25 mouse cellular contexts compared by ENCODE assay signal in the genomic region with DNA sequence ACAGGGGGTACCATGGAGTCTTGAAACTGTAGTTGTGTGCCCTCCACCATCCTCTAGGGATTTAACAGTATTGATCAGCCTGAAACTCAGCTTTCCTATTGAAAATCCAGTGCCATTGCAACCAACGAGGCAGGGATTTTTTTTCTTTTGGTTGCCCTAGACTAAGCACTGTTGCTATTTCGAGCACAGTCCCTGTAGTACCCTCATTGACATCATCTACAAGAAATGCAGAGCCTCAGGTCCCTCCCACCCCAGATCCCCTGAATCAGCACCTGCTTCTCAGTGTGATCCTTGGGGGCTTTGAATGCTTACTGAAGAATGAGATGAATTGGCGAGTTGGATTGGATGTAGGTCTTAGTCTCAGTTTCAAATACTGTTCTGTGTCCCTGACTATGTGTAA.
DNase-seq lines count a peak whose midpoint lies in the region; ATAC-seq lines count a peak whose summit lies in the region.
"Had no signal": no experiment of that assay in that cellular context is flagged by ENCODE, and none has a peak within 500 bp of the region (broad histone marks: within the 10 kb centered on the region; RNA-seq: fewer than 3 reads in every experiment).

No protein-coding gene starts in this region.

- 40% methylated on average over 3 of the region's 3 CpGs for WGBS in forebrain, embryonic 16.5 days
- 50% methylated on average over 3 of the region's 3 CpGs for WGBS in forebrain, embryonic 13.5 days
- WGBS in heart, embryonic 13.5 days = 52% methylated on average over 3 of the region's 3 CpGs
- 41% methylated on average over 3 of the region's 3 CpGs for WGBS in heart, embryonic 16.5 days

- DNase-seq in heart, adult 9 months (ENCODE audit: low spot score in 2 of 2) = no peak
- DNase-seq in heart, adult 8-10 months (ENCODE audit: low spot score) = no peak
- DNase-seq: adrenal gland, adult 2 months; adrenal gland, postnatal 14 days; cerebellum, adult 11 months; cerebellum, adult 2 months; cerebellum, adult 9-11 months; cerebellum, postnatal 25 days; gastrocnemius, adult 2 months; gastrocnemius, postnatal 14 days; heart, postnatal 14 days; kidney, adult 18-20 months; kidney, adult 9 months had no signal

- H3K36me3 ChIP-seq in forebrain, embryonic 16.5 days (ENCODE audit: control insufficient read depth, insufficient read depth) = peaks cover 5% of the 10 kb centered on the region; the same call in 1 of the 2 replicates
- H3K36me3 ChIP-seq in forebrain, embryonic 13.5 days (ENCODE audit: poor library complexity, severe bottlenecking) = peaks cover 68% of the 10 kb centered on the region
- H3K36me3 ChIP-seq in heart, embryonic 13.5 days = no peaks in the 10 kb centered on the region
- no peaks in the 10 kb centered on the region for H3K36me3 ChIP-seq in heart, embryonic 16.5 days (ENCODE audit: control insufficient read depth, insufficient read depth)
- H3K36me3 ChIP-seq: embryonic facial prominence, embryonic 13.5 days; forebrain, embryonic 10.5 days had no signal

- no peak overlapping the region for H3K4me2 ChIP-seq in forebrain, embryonic 16.5 days (ENCODE audit: low read length)
- H3K4me2 ChIP-seq in forebrain, embryonic 13.5 days = no peak overlapping the region
- H3K4me2 ChIP-seq in heart, embryonic 13.5 days = peak overlapping the region; percentile 24; the same call in 1 of the 2 replicates
- H3K4me2 ChIP-seq in heart, embryonic 16.5 days (ENCODE audit: low read depth, low read length) = no peak overlapping the region
- H3K4me2 ChIP-seq: embryonic facial prominence, embryonic 13.5 days; forebrain, embryonic 15.5 days; hindbrain, embryonic 13.5 days had no signal

- no peaks in the 10 kb centered on the region for H3K27me3 ChIP-seq in forebrain, embryonic 16.5 days (replicated peaks; ENCODE audit: control insufficient read depth, insufficient read depth, low read length)
- no peaks in the 10 kb centered on the region for H3K27me3 ChIP-seq in forebrain, embryonic 13.5 days
- H3K27me3 ChIP-seq in heart, embryonic 13.5 days (replicated peaks) = no peaks in the 10 kb centered on the region
- no peaks in the 10 kb centered on the region for H3K27me3 ChIP-seq in heart, embryonic 16.5 days (ENCODE audit: control insufficient read depth, insufficient read depth, low read length)
- H3K27me3 ChIP-seq: embryonic facial prominence, embryonic 13.5 days; forebrain, embryonic 15.5 days; hindbrain, embryonic 13.5 days had no signal

- no peaks in the 10 kb centered on the region for H3K4me1 ChIP-seq in forebrain, embryonic 16.5 days (replicated peaks; ENCODE audit: control insufficient read depth, insufficient read depth, low read length)
- 0 out of 2 replicates have a peak, but pooled peaks cover 3% of the 10 kb centered on the region for H3K4me1 ChIP-seq in forebrain, embryonic 13.5 days
- peaks cover 27% of the 10 kb centered on the region for H3K4me1 ChIP-seq in heart, embryonic 13.5 days
- peaks cover 14% of the 10 kb centered on the region for H3K4me1 ChIP-seq in heart, embryonic 16.5 days (ENCODE audit: control insufficient read depth, insufficient read depth, low read length)
- H3K4me1 ChIP-seq: embryonic facial prominence, embryonic 13.5 days; forebrain, embryonic 15.5 days had no signal

- no peak overlapping the region for H3K27ac ChIP-seq in forebrain, embryonic 16.5 days (ENCODE audit: low read length)
- no peak overlapping the region; the same call in 1 of the 2 replicates for H3K27ac ChIP-seq in forebrain, embryonic 13.5 days
- H3K27ac ChIP-seq in heart, embryonic 13.5 days (replicated peaks) = peak overlapping the region; percentile 12
- peak overlapping the region; percentile 30; the same call in 1 of the 2 replicates for H3K27ac ChIP-seq in heart, embryonic 16.5 days (ENCODE audit: low read length)
- H3K27ac ChIP-seq: embryonic facial prominence, embryonic 13.5 days; forebrain, embryonic 10.5 days; forebrain, embryonic 15.5 days; gastrocnemius, adult 2 months; hindbrain, embryonic 13.5 days; hindbrain, postnatal 0 days had no signal

- no peaks in the 10 kb centered on the region for H3K9me3 ChIP-seq in forebrain, embryonic 16.5 days (ENCODE audit: control insufficient read depth, low read length)
- no peaks in the 10 kb centered on the region for H3K9me3 ChIP-seq in forebrain, embryonic 13.5 days (replicated peaks)
- H3K9me3 ChIP-seq in heart, embryonic 13.5 days = no peaks in the 10 kb centered on the region
- H3K9me3 ChIP-seq in heart, embryonic 16.5 days (replicated peaks; ENCODE audit: control insufficient read depth, low read length) = no peaks in the 10 kb centered on the region
- H3K9me3 ChIP-seq: embryonic facial prominence, embryonic 13.5 days; forebrain, embryonic 10.5 days; forebrain, embryonic 15.5 days; hindbrain, embryonic 13.5 days had no signal

- no peak overlapping the region for H3K9ac ChIP-seq in forebrain, embryonic 16.5 days (replicated peaks; ENCODE audit: low read depth, low read length)
- H3K9ac ChIP-seq in forebrain, embryonic 13.5 days = no peak overlapping the region
- no peak overlapping the region for H3K9ac ChIP-seq in heart, embryonic 13.5 days
- no peak overlapping the region for H3K9ac ChIP-seq in heart, embryonic 16.5 days (ENCODE audit: low read length)
- H3K9ac ChIP-seq: embryonic facial prominence, embryonic 13.5 days; forebrain, embryonic 15.5 days; hindbrain, embryonic 13.5 days had no signal

- 0 out of 2 replicates have a peak, but pooled peaks have one; percentile 39 for ATAC-seq in forebrain, embryonic 16.5 days
- ATAC-seq in forebrain, embryonic 13.5 days = no peak
- no peak for ATAC-seq in heart, embryonic 13.5 days (ENCODE audit: extremely low read depth, insufficient number of reproducible peaks, low FRiP score, low TSS enrichment)
- peak; percentile 66 for ATAC-seq in heart, embryonic 16.5 days (replicated peaks; ENCODE audit: extremely low read depth, insufficient read depth, low FRiP score)
- ATAC-seq: CD4-positive, CD25-positive, alpha-beta regulatory T cell, adult 4 months; forebrain, embryonic 15.5 days; hindbrain, postnatal 0 days; inflammation-experienced regulatory T-cells, adult 6 months; intestine, embryonic 16.5 days had no signal

- no peak overlapping the region for H3K4me3 ChIP-seq in forebrain, embryonic 16.5 days (replicated peaks; ENCODE audit: low read length)
- H3K4me3 ChIP-seq in forebrain, embryonic 13.5 days = no peak overlapping the region
- no peak overlapping the region for H3K4me3 ChIP-seq in heart, embryonic 13.5 days
- no peak overlapping the region for H3K4me3 ChIP-seq in heart, embryonic 16.5 days (ENCODE audit: low read length)
- H3K4me3 ChIP-seq: embryonic facial prominence, embryonic 13.5 days; forebrain, embryonic 10.5 days; forebrain, embryonic 15.5 days; gastrocnemius, adult 2 months; hindbrain, embryonic 13.5 days had no signal

Comparison
In these comparisons a context has a peak if more than half of its experiments do, and no peak if none do; other contexts are left out.
1. ATAC-seq: peak in forebrain, embryonic 16.5 days (single experiment) and heart, embryonic 16.5 days (single experiment); none in forebrain, embryonic 13.5 days (single experiment) and heart, embryonic 13.5 days (single experiment).
2. H3K27ac ChIP-seq: peak in heart, embryonic 13.5 days (single experiment) and heart, embryonic 16.5 days (single experiment); none in forebrain, embryonic 16.5 days (single experiment) and forebrain, embryonic 13.5 days (single experiment).